Mouse (Mus musculus) kidney, postnatal 4 days (tissue): ENCODE results near the gene Amdhd1.

ENCODE experiments used
- DNase-seq, 2 experiments: peaks; one replicate each; pipeline ENCODE4 v3.0.0; 2021; ENCODE audit warnings: mixed read lengths in 2 of 2

Gene Amdhd1

DNA sequence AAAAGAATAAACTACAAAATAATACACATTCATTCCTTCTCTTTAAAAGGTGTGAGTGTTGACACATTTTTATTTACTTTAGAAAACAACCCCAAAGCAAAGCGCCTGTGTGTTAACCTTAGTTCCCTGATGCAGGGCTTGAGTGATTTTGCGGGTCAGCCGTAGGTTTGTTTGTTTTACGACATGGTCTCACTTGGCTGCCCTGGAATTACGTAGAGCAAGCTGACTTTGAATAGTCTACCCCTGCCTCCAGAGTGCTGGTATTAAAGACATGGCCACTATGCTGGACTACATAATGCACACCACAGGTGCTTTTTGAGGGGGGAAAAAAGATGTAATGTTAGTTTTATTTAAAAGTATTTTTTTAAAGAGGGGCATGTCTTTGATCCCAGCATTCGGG lies 1.0 kb downstream of the Amdhd1 start:
- DNase-seq, result peak in 1 of 2 experiments; percentile 14

GRCm38 (mm10) chr10:93538287-93538686 lies 1.5 kb downstream of the Amdhd1 start:
- DNase-seq, result no peak

- DNase-seq, result no peak
Observed at GRCm38 (mm10) chr10:93525329-93525728, 14.5 kb downstream of the Amdhd1 start.

GRCm38 (mm10) chr10:93520994-93521393 lies 18.8 kb downstream of the Amdhd1 start:
- DNase-seq, result no peak

DNA sequence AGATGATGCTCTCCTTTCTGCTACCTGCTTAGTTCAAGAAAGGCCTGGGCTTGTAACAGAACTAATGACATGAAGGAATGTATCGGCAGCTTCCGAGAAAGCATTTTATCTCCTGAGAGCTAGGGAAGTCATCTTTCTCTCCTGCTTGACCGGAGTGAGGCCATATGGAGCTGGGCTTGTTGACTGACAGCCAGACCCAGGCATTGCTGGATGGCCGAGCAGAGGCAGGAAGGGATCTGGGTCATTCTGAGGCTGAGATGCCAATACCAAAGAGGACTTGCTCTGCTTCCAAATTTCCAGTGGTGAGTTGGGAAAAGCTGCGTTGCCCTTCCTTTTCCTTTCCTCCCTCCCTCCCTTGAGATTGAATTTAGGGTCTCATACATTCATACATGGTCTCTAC lies 20.1 kb downstream of the Amdhd1 start:
- DNase-seq, result no peak

- no peak for DNase-seq
Observed at GRCm38 (mm10) chr10:93519159-93519558, 20.7 kb downstream of the Amdhd1 start.

- no peak for DNase-seq
Observed at GRCm38 (mm10) chr10:93518620-93519019, 21.2 kb downstream of the Amdhd1 start.

GRCm38 (mm10) chr10:93518186-93518585 lies 21.6 kb downstream of the Amdhd1 start:
- DNase-seq, result no peak

DNA sequence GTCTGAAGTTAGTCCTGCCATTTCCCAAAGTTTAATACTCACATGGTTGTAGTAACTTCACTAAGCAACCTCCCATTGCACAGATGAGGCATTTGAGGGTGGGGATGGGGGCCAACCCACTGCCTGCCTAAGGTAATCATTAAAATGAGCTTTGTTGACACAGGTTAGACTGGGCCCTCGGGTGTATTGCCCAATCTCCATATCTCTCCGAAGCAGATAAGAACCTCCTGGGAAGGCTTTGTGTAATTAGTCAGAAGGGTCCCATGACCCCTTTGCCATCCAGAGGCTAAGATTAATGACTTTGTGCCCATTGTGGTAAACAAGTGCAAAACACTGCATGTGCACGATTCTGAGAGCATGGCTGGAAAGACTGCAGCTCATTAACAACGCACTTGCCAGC lies 22.1 kb downstream of the Amdhd1 start:
- DNase-seq, result no peak

- DNase-seq, result no peak
Observed at GRCm38 (mm10) chr10:93515927-93516326, 23.9 kb downstream of the Amdhd1 start.

DNA sequence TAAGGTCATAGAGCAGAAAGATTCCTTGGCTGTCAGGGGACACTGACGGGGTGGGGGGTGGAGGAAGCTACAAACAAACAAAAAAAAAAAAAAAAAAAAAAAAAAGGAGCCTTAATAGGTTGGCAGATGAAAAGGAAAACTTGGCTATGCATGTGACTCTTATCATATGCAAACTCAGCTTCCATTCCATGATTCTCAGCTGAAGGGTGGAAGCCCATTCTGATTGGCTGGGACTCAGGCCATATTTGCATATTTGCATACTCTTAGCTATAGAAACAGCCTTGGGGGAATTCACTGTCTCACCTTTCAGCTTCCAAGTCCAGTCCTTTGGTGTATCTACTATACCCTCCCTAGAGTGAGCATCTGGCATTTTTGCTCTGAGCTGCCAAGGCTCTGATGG lies 24.4 kb downstream of the Amdhd1 start:
- no peak for DNase-seq

DNA sequence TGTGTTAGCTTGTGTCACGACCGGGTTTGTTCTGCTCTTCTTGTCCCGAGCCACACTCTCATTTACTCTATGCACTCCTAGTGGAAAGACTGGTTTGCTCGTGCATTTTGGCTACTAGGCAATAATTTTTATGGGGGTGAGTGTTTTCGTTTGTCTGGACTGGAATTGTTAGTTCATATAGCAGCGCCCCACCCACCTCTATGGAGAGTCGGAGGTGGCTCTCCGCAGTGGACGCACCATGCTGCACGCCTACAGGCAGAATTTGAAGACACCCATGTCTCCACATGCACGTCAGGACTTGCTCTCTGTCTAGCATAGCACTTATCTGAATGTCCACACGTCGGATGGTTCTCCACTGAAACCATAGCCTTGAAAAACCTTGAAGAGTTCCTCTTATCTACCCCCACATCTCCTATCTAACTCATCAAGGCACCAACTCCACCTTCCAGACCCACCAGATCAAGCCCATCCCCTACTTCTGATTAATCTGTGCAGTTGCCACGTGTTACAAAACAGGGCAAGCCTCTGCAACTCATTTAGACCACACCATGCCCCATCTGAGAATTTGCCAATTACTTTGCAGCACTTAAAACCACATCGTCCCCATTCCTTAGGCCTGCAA lies 30.2 kb downstream of the Amdhd1 start:
- DNase-seq, result no peak

DNA sequence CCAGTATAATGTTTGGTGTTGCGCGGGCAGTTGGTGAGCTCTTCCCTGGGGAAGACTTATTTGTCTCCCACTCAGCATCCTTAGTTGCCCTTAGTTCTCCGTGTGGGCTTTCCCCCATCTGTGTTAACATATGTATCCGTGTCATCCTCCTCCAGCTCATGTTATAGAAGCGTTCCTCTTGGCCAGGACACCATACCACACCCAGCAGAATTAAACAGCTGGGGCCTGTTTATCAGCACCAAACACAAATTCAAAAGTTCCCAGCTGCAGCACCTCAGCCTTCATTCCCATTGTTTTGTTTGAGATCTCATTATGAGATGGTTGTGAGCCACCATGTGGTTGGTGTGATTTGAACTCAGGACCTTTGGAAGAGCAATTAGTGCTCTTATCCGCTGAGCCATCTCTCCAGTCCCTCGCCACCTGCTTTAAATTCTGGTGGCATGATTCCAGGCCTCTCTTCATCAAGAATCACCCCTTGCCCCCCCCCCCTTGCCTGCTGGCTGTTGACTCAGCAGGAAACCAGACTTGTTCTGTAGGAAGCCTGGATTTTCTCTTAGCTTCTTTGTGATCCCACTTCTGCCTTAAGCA lies 31.4 kb downstream of the Amdhd1 start:
- no peak for DNase-seq

DNA sequence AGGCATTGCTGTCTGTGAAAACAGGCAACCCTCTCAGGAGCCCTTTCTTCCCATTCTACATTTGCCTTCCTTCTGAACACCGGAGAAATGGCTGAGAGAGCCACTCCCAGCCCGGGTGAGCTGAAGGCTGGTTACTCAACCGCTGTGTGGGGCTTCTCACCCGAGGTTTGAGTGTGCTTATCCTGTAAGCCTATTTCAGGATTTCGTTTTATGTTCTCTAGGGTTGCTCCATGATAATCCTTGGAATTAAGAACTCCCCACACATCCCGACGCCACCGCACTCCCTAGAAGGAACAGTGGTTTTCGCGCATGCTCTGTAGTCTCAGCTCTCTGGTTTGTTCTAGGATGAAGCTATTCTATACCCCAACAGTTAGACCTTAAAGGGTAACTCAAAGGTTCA lies 38.5 kb downstream of the Amdhd1 start:
- no peak for DNase-seq

- DNase-seq, result no peak
Observed at GRCm38 (mm10) chr10:93500864-93501263, 39.0 kb downstream of the Amdhd1 start.

- no peak for DNase-seq
Observed at GRCm38 (mm10) chr10:93490451-93490850, 49.4 kb downstream of the Amdhd1 start.

DNA sequence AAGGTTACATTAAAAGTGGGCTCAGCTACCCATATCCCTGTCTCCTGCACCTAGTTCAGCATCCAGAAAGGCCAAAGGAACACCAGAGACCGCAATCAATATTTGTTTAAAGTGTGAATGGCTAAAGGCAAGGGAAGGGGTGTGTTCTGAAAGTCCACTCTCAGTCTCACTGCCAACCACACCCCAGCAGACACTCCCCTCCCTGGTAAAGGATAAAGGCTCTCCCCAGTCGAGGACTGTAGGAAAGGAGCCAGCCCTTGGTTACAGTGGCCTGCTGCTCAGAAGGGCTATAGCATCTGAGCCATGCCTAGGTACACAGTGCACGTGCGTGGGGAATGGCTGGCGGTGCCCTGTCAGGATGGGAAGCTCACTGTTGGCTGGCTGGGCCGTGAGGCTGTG lies 51.0 kb downstream of the Amdhd1 start:
- no peak for DNase-seq

GRCm38 (mm10) chr10:93488066-93488827 lies 51.6 kb downstream of the Amdhd1 start, which contains the start of gene Hal:
Gene Hal (plus strand): TSS chr10:93488768.
- no peak for DNase-seq

- peak; percentile 34 to 54 for DNase-seq
Observed at GRCm38 (mm10) chr10:93486622-93487021, 53.2 kb downstream of the Amdhd1 start.

DNA sequence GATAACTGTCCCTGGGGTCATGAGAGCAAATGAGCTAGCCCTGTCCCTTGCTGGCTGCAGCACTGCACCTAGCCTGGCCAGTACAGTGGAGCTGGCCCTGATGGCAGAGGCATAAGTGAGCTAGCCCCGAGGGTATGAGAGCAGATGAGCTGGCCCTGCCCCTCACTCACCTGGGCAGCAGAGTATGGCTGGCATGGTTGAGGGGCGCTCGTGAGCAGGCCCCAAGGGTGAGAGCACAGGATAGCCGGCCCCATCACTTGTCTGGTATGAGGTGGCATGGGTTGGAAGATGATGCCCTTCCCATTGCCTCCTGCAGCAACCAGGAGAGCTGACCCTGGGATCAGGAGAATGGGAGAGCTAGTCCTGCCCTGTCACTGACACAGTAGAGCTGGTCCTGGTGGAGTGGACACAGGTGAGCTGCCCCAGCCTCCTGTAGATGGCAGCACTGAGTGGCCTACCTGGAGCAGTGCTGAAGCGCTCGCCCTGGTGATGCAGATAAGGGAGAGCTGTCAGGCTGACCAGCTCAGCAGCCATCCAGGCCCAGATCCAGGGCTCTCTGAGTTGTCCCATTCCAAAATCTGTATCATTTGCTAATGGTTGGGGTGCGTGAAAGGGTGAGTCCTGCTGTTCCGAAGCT lies 54.7 kb downstream of the Amdhd1 start:
- peak; percentile 73 to 79 for DNase-seq

DNA sequence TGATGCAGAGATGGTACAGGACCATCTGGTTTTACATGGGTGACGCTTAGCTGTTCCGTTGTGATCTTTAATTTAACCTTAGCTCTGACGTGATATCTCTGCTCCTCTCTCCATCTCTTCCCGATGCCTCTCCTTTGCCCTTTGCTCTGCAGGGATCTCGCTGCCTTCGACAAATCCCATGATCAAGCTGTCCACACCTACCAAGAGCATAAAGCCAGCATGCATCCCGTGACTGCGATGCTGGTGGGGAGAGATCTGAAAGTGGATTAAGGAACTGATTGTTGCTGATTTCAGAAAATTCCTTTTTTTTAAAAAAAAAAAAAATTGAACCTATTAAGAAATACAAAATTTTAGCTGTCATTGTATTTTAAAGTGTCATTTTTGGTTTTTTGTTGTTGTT lies 55.3 kb downstream of the Amdhd1 start:
- DNase-seq, result no peak
